Comparison of ENCODE assay signal across 8 mouse cellular contexts in the genomic region with DNA sequence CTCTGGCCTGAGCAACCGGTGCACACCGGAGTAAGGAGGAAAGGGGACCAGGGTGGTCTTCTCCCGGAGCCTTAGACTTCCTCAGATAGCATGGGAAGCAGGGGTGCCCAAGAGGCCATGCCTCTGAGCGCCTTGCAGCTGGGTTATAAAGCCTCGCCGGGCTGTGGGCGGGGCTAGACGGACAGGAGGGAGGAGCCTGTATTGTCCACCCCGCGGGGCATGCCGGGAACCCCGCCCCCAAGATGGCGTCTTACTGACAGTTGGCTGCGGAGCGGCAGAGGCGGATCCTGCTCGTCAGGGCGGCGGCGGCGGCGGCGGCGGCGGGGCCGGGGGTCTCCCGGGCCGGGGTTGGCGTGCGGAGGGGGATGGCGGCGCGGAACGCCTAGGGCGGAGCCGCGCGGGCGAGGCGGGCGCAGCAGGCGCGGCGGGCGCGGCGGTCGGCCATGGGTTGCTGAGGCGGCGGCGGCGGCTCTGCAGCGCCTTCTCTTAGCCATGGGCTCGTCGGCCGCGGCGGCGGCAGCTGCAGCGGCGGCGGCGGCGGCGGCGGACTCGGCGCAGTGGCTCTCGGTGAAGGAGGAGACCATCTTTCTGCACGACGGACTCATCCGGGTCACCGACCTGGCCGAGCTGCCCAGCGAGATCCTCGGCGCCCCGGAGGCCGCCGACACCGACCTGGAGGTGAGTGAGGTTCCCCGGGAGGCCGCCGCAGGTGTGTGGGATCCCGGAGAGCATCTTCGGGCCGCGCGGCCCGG. TPM values are rescaled to one million over a fixed set of nuclear protein-coding genes. Genes with fewer than 3 reads are reported as not detected.
DNase-seq lines count a peak whose midpoint lies in the region; ATAC-seq lines count a peak whose summit lies in the region.

Gene Hectd4, plus strand, starts transcription at position 240 of the 752 bp plus-strand sequence.

- H3K4me2 ChIP-seq in hindbrain, embryonic 15.5 days = peak within 1 kb of the TSS; percentile 85

- H3K36me3 ChIP-seq in hindbrain, embryonic 15.5 days = no peaks in the 10 kb centered on the region

- no peaks in the 10 kb centered on the region for H3K9me3 ChIP-seq in hindbrain, embryonic 15.5 days

- WGBS in hindbrain, embryonic 15.5 days = under 1% methylated on average over 44 of the region's 90 CpGs

- H3K4me1 ChIP-seq in hindbrain, embryonic 15.5 days (replicated peaks) = peaks cover 18% of the 10 kb centered on the region

- peak within 1 kb of the TSS; percentile 87 for H3K4me3 ChIP-seq in hindbrain, embryonic 15.5 days

- peak; percentile 85 for ATAC-seq in hindbrain, embryonic 15.5 days (ENCODE audit: low FRiP score, low read depth)

- peak within 1 kb of the TSS; percentile 92 for H3K27ac ChIP-seq in hindbrain, embryonic 15.5 days (replicated peaks)

- peak; percentile 93 for DNase-seq in R1 (ENCODE audit: low read depth, low spot score)
- DNase-seq in cerebellum, postnatal 25 days = peak; percentile 97 to 99
- DNase-seq in frontal cortex, postnatal 36 days (ENCODE audit: low spot score in 2 of 2) = peak; percentile 95 to 96
- peak; percentile 92 for DNase-seq in left cerebral cortex, adult 11 months (ENCODE audit: low spot score)
- peak; percentile 96 to 98 for DNase-seq in lung, postnatal 4 days
- DNase-seq in retina, postnatal 7 days (ENCODE audit: low read depth, low spot score) = peak; percentile 92
- peak; percentile 94 for DNase-seq in urinary bladder, adult 2 months (ENCODE audit: low spot score)

- H3K9ac ChIP-seq in hindbrain, embryonic 15.5 days = peak within 1 kb of the TSS; percentile 91

- no peaks in the 10 kb centered on the region for H3K27me3 ChIP-seq in hindbrain, embryonic 15.5 days

RNA-seq across cellular contexts. Expression of gene Hectd4, which starts in this region (rescaled TPM):
- 19.0 and 20.6 TPM in 2 replicates for polyA plus RNA-seq in hindbrain, embryonic 15.5 days (2015; fragmentation: Nextera tagmentation; extraction: Ambion mirVana)
- polyA plus RNA-seq in urinary bladder, adult 2 months (2012; rRNA removed) = 11.8 and 13.2 TPM in 2 replicates

Comparison
In these comparisons a context has a peak if more than half of its experiments do, and no peak if none do; other contexts are left out.
1. Peak in every context shown above with its lines: DNase-seq, ATAC-seq, H3K4me3 ChIP-seq and H3K27ac ChIP-seq.